8 mouse cellular contexts compared by ENCODE assay signal in the genomic region with DNA sequence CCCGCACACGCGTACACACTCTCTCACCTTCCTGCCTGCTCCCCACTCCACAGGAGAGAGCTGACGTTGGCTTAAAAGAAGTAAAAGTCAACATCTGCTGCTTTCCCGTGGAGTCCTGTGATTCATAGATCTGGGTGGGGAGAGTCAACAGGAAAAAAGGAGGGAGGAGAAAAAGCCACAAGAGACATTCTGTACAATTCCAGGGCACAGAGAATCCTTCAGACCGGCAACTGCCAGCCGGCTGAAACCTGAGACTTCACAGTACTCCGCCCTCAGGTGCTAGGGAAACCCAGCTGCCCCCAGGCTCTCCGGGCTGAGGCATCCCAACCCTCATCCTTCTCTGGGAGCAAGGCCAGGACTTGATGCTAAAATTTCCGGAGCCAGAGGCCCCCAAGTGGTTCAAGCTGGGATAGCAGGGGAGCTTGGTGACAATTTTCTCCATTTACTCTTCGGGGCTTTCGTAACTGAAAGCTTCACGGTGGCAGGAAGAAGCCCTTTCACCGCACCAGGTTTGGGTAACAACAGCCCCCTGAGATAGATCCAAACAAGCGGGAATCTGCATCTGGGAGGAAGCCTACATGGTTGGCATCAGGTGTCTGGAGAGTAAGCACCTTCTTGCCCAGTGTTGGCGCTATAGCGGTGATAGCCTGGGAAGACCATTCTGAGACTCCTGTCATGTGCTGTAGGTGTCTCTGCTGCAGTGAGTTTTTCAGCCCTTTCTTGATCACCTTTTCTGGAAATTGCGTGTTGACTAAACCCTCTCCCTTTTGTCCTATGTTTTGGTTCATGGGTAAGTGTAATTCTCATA. TPM values are rescaled to one million over a fixed set of nuclear protein-coding genes. Genes with fewer than 3 reads are reported as not detected.
A peak's percentile ranks its signal among the peaks of the same experiment; 100 is the strongest.
DNase-seq lines count a peak whose midpoint lies in the region; ATAC-seq lines count a peak whose summit lies in the region.

No protein-coding gene starts in this region.

- no peaks in the 10 kb centered on the region for H3K27me3 ChIP-seq in embryonic facial prominence, embryonic 13.5 days
- no peaks in the 10 kb centered on the region for H3K27me3 ChIP-seq in limb, embryonic 13.5 days
- no peaks in the 10 kb centered on the region for H3K27me3 ChIP-seq in midbrain, embryonic 16.5 days (ENCODE audit: control insufficient read depth, insufficient read depth, low read depth, low read length)

- WGBS in embryonic facial prominence, embryonic 13.5 days: 6% methylated on average over 18 of the region's 18 CpGs
- 6% methylated on average over 17 of the region's 18 CpGs for WGBS in limb, embryonic 13.5 days
- WGBS in midbrain, embryonic 16.5 days: 3% methylated on average over 16 of the region's 18 CpGs

- peaks cover 18% of the 10 kb centered on the region for H3K4me1 ChIP-seq in embryonic facial prominence, embryonic 13.5 days
- H3K4me1 ChIP-seq in limb, embryonic 13.5 days: peaks cover 16% of the 10 kb centered on the region
- H3K4me1 ChIP-seq in midbrain, embryonic 16.5 days (ENCODE audit: control insufficient read depth, insufficient read depth, low read length): peaks cover 8% of the 10 kb centered on the region

- peak; percentile 88 for ATAC-seq in embryonic facial prominence, embryonic 13.5 days (ENCODE audit: insufficient number of reproducible peaks, insufficient read depth, low FRiP score, low TSS enrichment, low read depth)
- peak; percentile 92 for ATAC-seq in limb, embryonic 13.5 days (ENCODE audit: low FRiP score, low read depth)
- ATAC-seq in midbrain, embryonic 16.5 days: peak; percentile 85

- H3K27ac ChIP-seq in embryonic facial prominence, embryonic 13.5 days: peak overlapping the region; percentile 83
- peak overlapping the region; percentile 86 for H3K27ac ChIP-seq in limb, embryonic 13.5 days
- peak overlapping the region; percentile 69 for H3K27ac ChIP-seq in midbrain, embryonic 16.5 days (ENCODE audit: low read length)

- H3K4me2 ChIP-seq in embryonic facial prominence, embryonic 13.5 days: peak overlapping the region; percentile 58
- H3K4me2 ChIP-seq in limb, embryonic 13.5 days (replicated peaks): peak overlapping the region; percentile 63
- H3K4me2 ChIP-seq in midbrain, embryonic 16.5 days (ENCODE audit: low read length): peak overlapping the region; percentile 65

- no peaks in the 10 kb centered on the region for H3K9me3 ChIP-seq in embryonic facial prominence, embryonic 13.5 days
- no peaks in the 10 kb centered on the region for H3K9me3 ChIP-seq in limb, embryonic 13.5 days
- H3K9me3 ChIP-seq in midbrain, embryonic 16.5 days (replicated peaks; ENCODE audit: control insufficient read depth, low read length, poor library complexity, severe bottlenecking): no peaks in the 10 kb centered on the region

- no peaks in the 10 kb centered on the region for H3K36me3 ChIP-seq in embryonic facial prominence, embryonic 13.5 days
- peaks cover 3% of the 10 kb centered on the region; the same call in 1 of the 2 replicates for H3K36me3 ChIP-seq in limb, embryonic 13.5 days
- H3K36me3 ChIP-seq in midbrain, embryonic 16.5 days (ENCODE audit: control insufficient read depth, insufficient read depth, low read length): no peaks in the 10 kb centered on the region

- H3K9ac ChIP-seq in embryonic facial prominence, embryonic 13.5 days: peak overlapping the region; percentile 61
- no peak overlapping the region; the same call in 1 of the 2 replicates for H3K9ac ChIP-seq in limb, embryonic 13.5 days
- peak overlapping the region; percentile 67 for H3K9ac ChIP-seq in midbrain, embryonic 16.5 days (ENCODE audit: low read depth, low read length)

- peak; percentile 99 for DNase-seq in 3T3-L1 (ENCODE audit: low read depth, low spot score)
- DNase-seq in adrenal gland, postnatal 36 days: peak; percentile 76 to 85
- DNase-seq in heart, adult 8-10 months (ENCODE audit: low spot score): peak; percentile 83
- peak; percentile 62 to 87 for DNase-seq in kidney, adult 8-10 months
- peak; percentile 17 to 49 for DNase-seq in spleen, postnatal 14 days (ENCODE audit: low spot score in 2 of 2)

- peak overlapping the region; percentile 33 for H3K4me3 ChIP-seq in embryonic facial prominence, embryonic 13.5 days
- peak overlapping the region; percentile 31 for H3K4me3 ChIP-seq in limb, embryonic 13.5 days
- H3K4me3 ChIP-seq in midbrain, embryonic 16.5 days (ENCODE audit: low read depth, low read length): peak overlapping the region; percentile 33

RNA-seq across cellular contexts. Expression of gene Ankrd35, which starts 6.3 kb away (rescaled TPM):
- 1 to 10 TPM; 1.3 to 3.9 TPM for total RNA-seq in adrenal gland, postnatal 36 days (2021)
- polyA plus RNA-seq in embryonic facial prominence, embryonic 13.5 days (2015; fragmentation: Nextera tagmentation; extraction: Ambion mirVana): 1.3 and 2.1 TPM in 2 replicates
- total RNA-seq in heart, adult 8-10 months (2022): 1 to 10 TPM in 3 of 4 experiments, under 1 TPM in 1; 0.57 to 2.1 (median 1.6) TPM
- polyA plus RNA-seq in limb, embryonic 13.5 days (2015; fragmentation: Nextera tagmentation; extraction: Ambion mirVana): 0.87 and 1.2 TPM in 2 replicates
- polyA plus RNA-seq in midbrain, embryonic 16.5 days (2015; fragmentation: Nextera tagmentation; extraction: Ambion mirVana): 2.9 and 3.2 TPM in 2 replicates

RNA-seq across cellular contexts. Expression of gene Itga10, which starts 18.3 kb away (rescaled TPM):
- total RNA-seq in adrenal gland, postnatal 36 days (2021): 1 to 10 TPM; 1.3 to 2.3 TPM
- 3.5 and 3.8 TPM in 2 replicates for polyA plus RNA-seq in embryonic facial prominence, embryonic 13.5 days (2015; fragmentation: Nextera tagmentation; extraction: Ambion mirVana)
- under 1 TPM; 0.22 to 0.43 (median 0.33) TPM for total RNA-seq in heart, adult 8-10 months (2022)
- polyA plus RNA-seq in limb, embryonic 13.5 days (2015; fragmentation: Nextera tagmentation; extraction: Ambion mirVana): 2.1 and 3.1 TPM in 2 replicates
- polyA plus RNA-seq in midbrain, embryonic 16.5 days (2015; fragmentation: Nextera tagmentation; extraction: Ambion mirVana): 1.1 and 1.2 TPM in 2 replicates

RNA-seq across cellular contexts. Expression of gene Gm42957, which starts 28.4 kb away (rescaled TPM):
- total RNA-seq in adrenal gland, postnatal 36 days (2021): under 1 TPM; 0.33 to 0.46 TPM
- polyA plus RNA-seq in embryonic facial prominence, embryonic 13.5 days (2015; fragmentation: Nextera tagmentation; extraction: Ambion mirVana): 0.22 and 0.58 TPM in 2 replicates
- total RNA-seq in heart, adult 8-10 months (2022): under 1 TPM in 2 of 4 experiments, not detected in 2; 0.11 to 0.25 TPM
- 0.23 TPM in 2 replicates for polyA plus RNA-seq in limb, embryonic 13.5 days (2015; fragmentation: Nextera tagmentation; extraction: Ambion mirVana)
- 0.07 and 0.24 TPM in 2 replicates for polyA plus RNA-seq in midbrain, embryonic 16.5 days (2015; fragmentation: Nextera tagmentation; extraction: Ambion mirVana)

RNA-seq across cellular contexts. Expression of gene Pex11b, which starts 28.5 kb away (rescaled TPM):
- 10 to 100 TPM; 40.4 to 58.4 TPM for total RNA-seq in adrenal gland, postnatal 36 days (2021)
- 63.5 and 66.8 TPM in 2 replicates for polyA plus RNA-seq in embryonic facial prominence, embryonic 13.5 days (2015; fragmentation: Nextera tagmentation; extraction: Ambion mirVana)
- total RNA-seq in heart, adult 8-10 months (2022): 10 to 100 TPM; 33.9 to 41.4 (median 36.5) TPM
- 61.8 and 63.3 TPM in 2 replicates for polyA plus RNA-seq in limb, embryonic 13.5 days (2015; fragmentation: Nextera tagmentation; extraction: Ambion mirVana)
- 60.5 and 67.0 TPM in 2 replicates for polyA plus RNA-seq in midbrain, embryonic 16.5 days (2015; fragmentation: Nextera tagmentation; extraction: Ambion mirVana)

RNA-seq across cellular contexts. Expression of gene Pias3, which starts 32.5 kb away (rescaled TPM):
- 10 to 100 TPM; 24.2 to 24.4 TPM for total RNA-seq in adrenal gland, postnatal 36 days (2021)
- 71.5 and 75.2 TPM in 2 replicates for polyA plus RNA-seq in embryonic facial prominence, embryonic 13.5 days (2015; fragmentation: Nextera tagmentation; extraction: Ambion mirVana)
- 10 to 100 TPM; 12.6 to 15.1 (median 14.5) TPM for total RNA-seq in heart, adult 8-10 months (2022)
- polyA plus RNA-seq in limb, embryonic 13.5 days (2015; fragmentation: Nextera tagmentation; extraction: Ambion mirVana): 77.7 and 83.3 TPM in 2 replicates
- 38.7 and 41.6 TPM in 2 replicates for polyA plus RNA-seq in midbrain, embryonic 16.5 days (2015; fragmentation: Nextera tagmentation; extraction: Ambion mirVana)

Comparison
In these comparisons a context has a peak if more than half of its experiments do, and no peak if none do; other contexts are left out.
1. Peak in every context shown above with its lines: DNase-seq, ATAC-seq, H3K4me3 ChIP-seq and H3K27ac ChIP-seq.
2. DNase-seq: peak in every context shown above with its lines; median percentile 99 in 3T3-L1; 83 in heart, adult 8-10 months; 80 in adrenal gland, postnatal 36 days; 74 in kidney, adult 8-10 months; 33 in spleen, postnatal 14 days.